13 mouse cellular contexts compared by ENCODE assay signal in genomic region chr7:99086646-99087443, GRCm38 (mm10). TPM values are rescaled to one million over a fixed set of nuclear protein-coding genes. Genes with fewer than 3 reads are reported as not detected.
DNase-seq lines count a peak whose midpoint lies in the region; ATAC-seq and TF ChIP-seq lines count a peak whose summit lies in the region.
"Had no signal": no experiment of that assay in that cellular context is flagged by ENCODE, and none has a peak within 500 bp of the region (broad histone marks: within the 10 kb centered on the region; RNA-seq: fewer than 3 reads in every experiment).

No protein-coding gene starts in this region.

- 77% methylated on average over 9 of the region's 9 CpGs for WGBS in forebrain, embryonic 13.5 days
- 80% methylated on average over 9 of the region's 9 CpGs for WGBS in forebrain, postnatal 0 days

- no peak overlapping the region for H3K4me2 ChIP-seq in forebrain, embryonic 13.5 days
- H3K4me2 ChIP-seq in forebrain, postnatal 0 days (ENCODE audit: low read depth) = no peak overlapping the region
- H3K4me2 ChIP-seq: hindbrain, embryonic 15.5 days; kidney, embryonic 15.5 days had no signal

- H3K27ac ChIP-seq in forebrain, embryonic 13.5 days = no peak overlapping the region
- H3K27ac ChIP-seq in forebrain, postnatal 0 days (ENCODE audit: low read depth, low read length) = no peak overlapping the region
- H3K27ac ChIP-seq: heart, embryonic 10.5 days; hindbrain, embryonic 15.5 days; kidney, embryonic 15.5 days had no signal

- DNase-seq in forebrain, postnatal 0 days = no peak
- DNase-seq in CD8-positive naive resting alpha-beta T cell, adult 2 months (ENCODE audit: low read depth in 2 of 2, low spot score in 2 of 2) = peak; percentile 76 to 86
- peak; percentile 64 to 80 for DNase-seq in thymus, adult 18-20 months
- no peak for DNase-seq in adrenal gland, adult 2 months
- no peak for DNase-seq in ovary, postnatal 36 days (ENCODE audit: low spot score)
- no peak for DNase-seq in frontal cortex, postnatal 36 days (ENCODE audit: low spot score in 2 of 2)
- DNase-seq: adrenal gland, postnatal 25 days; liver had no signal

- H3K4me3 ChIP-seq in forebrain, embryonic 13.5 days = no peak overlapping the region
- H3K4me3 ChIP-seq in forebrain, postnatal 0 days (ENCODE audit: low read depth, low read length) = no peak overlapping the region
- H3K4me3 ChIP-seq: heart, embryonic 10.5 days; hindbrain, embryonic 15.5 days; kidney, embryonic 15.5 days had no signal

- no peaks in the 10 kb centered on the region for H3K27me3 ChIP-seq in forebrain, embryonic 13.5 days
- no peaks in the 10 kb centered on the region for H3K27me3 ChIP-seq in forebrain, postnatal 0 days (ENCODE audit: insufficient read depth, low read length)
- H3K27me3 ChIP-seq: hindbrain, embryonic 15.5 days; kidney, embryonic 15.5 days had no signal

- ATAC-seq in forebrain, embryonic 13.5 days = no peak
- ATAC-seq in forebrain, postnatal 0 days = no peak
- ATAC-seq in megakaryocyte, adult 5-6 weeks (ENCODE audit: poor library complexity, severe bottlenecking) = peak; percentile 60

- no peak for TF ChIP-seq CTCF in forebrain, postnatal 0 days (IDR thresholded peaks at IDR 0.05; ENCODE audit: low read depth)

- H3K4me1 ChIP-seq in forebrain, embryonic 13.5 days = no peaks in the 10 kb centered on the region
- H3K4me1 ChIP-seq in forebrain, postnatal 0 days (ENCODE audit: insufficient read depth) = no peaks in the 10 kb centered on the region
- H3K4me1 ChIP-seq: hindbrain, embryonic 15.5 days had no signal

- 0 out of 2 replicates have a peak overlapping the region, but pooled peaks have one; percentile 3 for H3K9ac ChIP-seq in forebrain, embryonic 13.5 days
- H3K9ac ChIP-seq in forebrain, postnatal 0 days = no peak overlapping the region
- H3K9ac ChIP-seq: hindbrain, embryonic 15.5 days; kidney, embryonic 15.5 days had no signal

- H3K36me3 ChIP-seq in forebrain, embryonic 13.5 days (ENCODE audit: poor library complexity, severe bottlenecking) = 0 out of 2 replicates have a peak, but pooled peaks cover 5% of the 10 kb centered on the region
- peaks cover 16% of the 10 kb centered on the region; the same call in 1 of the 2 replicates for H3K36me3 ChIP-seq in forebrain, postnatal 0 days (ENCODE audit: insufficient read depth)

- H3K9me3 ChIP-seq in forebrain, embryonic 13.5 days (replicated peaks) = no peaks in the 10 kb centered on the region
- no peaks in the 10 kb centered on the region for H3K9me3 ChIP-seq in forebrain, postnatal 0 days (ENCODE audit: low read length)
- H3K9me3 ChIP-seq: heart, embryonic 10.5 days; hindbrain, embryonic 15.5 days; kidney, embryonic 15.5 days had no signal

RNA-seq across cellular contexts. Expression of gene Uvrag, which starts 54.1 kb away (rescaled TPM):
- 13.6 and 14.6 TPM in 2 replicates for polyA plus RNA-seq in forebrain, embryonic 13.5 days (2015; fragmentation: Nextera tagmentation; extraction: Ambion mirVana)
- total RNA-seq in forebrain, postnatal 0 days (2014; rRNA removed) = 18.8 and 19.5 TPM in 2 replicates
- polyA plus RNA-seq in forebrain, postnatal 0 days (2015; fragmentation: Nextera tagmentation; extraction: Ambion mirVana) = 14.8 and 18.6 TPM in 2 replicates
- 37.2 and 42.4 TPM in 2 replicates for total RNA-seq in megakaryocyte, adult 5-6 weeks (2015)
- total RNA-seq in megakaryocyte, adult 5-6 weeks (2017) = 43.1 and 50.8 TPM in 2 replicates
- total RNA-seq in adrenal gland, adult 2 months (2021) = 10 to 100 TPM; 18.5 to 30.0 TPM
- polyA plus RNA-seq in adrenal gland, adult 2 months (2012; rRNA removed) = 50.4 and 60.6 TPM in 2 replicates

Comparison
In these comparisons a context has a peak if more than half of its experiments do, and no peak if none do; other contexts are left out.
1. DNase-seq: peak in CD8-positive naive resting alpha-beta T cell, adult 2 months (2 of 2) and thymus, adult 18-20 months (2 of 2); none in forebrain, postnatal 0 days (single experiment), adrenal gland, adult 2 months (single experiment), ovary, postnatal 36 days (single experiment) and frontal cortex, postnatal 36 days (0 of 2).